Mouse (Mus musculus): ENCODE measurements around the gene Kcnip1. TPM values are rescaled to one million over a fixed set of nuclear protein-coding genes. Genes with fewer than 3 reads are reported as not detected.

The Kcnip1 gene
- polyA plus RNA-seq, 1 experiment from 2014 or later: 110 TPM

- 0 out of 2 replicates have a peak, but pooled peaks cover 3% of the 10 kb centered on the region for H3K4me1 ChIP-seq (replicated peaks; ENCODE audit: control insufficient read depth, insufficient read depth, low read length)
- DNase-seq (ENCODE audit: low spot score) (no peak), ATAC-seq (ENCODE audit: low FRiP score) (no peak)
- no peak overlapping the region for H3K4me3 ChIP-seq (replicated peaks; ENCODE audit: low read length)
- no peak overlapping the region for H3K27ac ChIP-seq
- no peaks in the 10 kb centered on the region for H3K27me3 ChIP-seq (ENCODE audit: control insufficient read depth, insufficient read depth, low read length)
- H3K4me2 ChIP-seq (replicated peaks): no peak overlapping the region
- 82% methylated on average over 3 of the region's 3 CpGs for WGBS
- no peak overlapping the region for H3K9ac ChIP-seq
- no peaks in the 10 kb centered on the region for H3K9me3 ChIP-seq (ENCODE audit: control insufficient read depth, low read length)
- no peaks in the 10 kb centered on the region for H3K36me3 ChIP-seq (replicated peaks; ENCODE audit: control insufficient read depth, insufficient read depth)
These were observed 302.8 kb downstream of the Kcnip1 start for GRCm38 (mm10) chr11:33690181-33690580.

GRCm38 (mm10) chr11:33685904-33686303 lies 307.0 kb downstream of the Kcnip1 start:
- 85% methylated on average over 3 of the region's 3 CpGs for WGBS
- ATAC-seq (ENCODE audit: low FRiP score) (no peak), DNase-seq (ENCODE audit: low spot score) (no peak)
- 0 out of 2 replicates have a peak, but pooled peaks cover 3% of the 10 kb centered on the region for H3K4me1 ChIP-seq (replicated peaks; ENCODE audit: control insufficient read depth, insufficient read depth, low read length)
- H3K9me3 ChIP-seq (ENCODE audit: control insufficient read depth, low read length): no peaks in the 10 kb centered on the region
- H3K36me3 ChIP-seq (replicated peaks; ENCODE audit: control insufficient read depth, insufficient read depth): no peaks in the 10 kb centered on the region
- H3K27me3 ChIP-seq (ENCODE audit: control insufficient read depth, insufficient read depth, low read length): no peaks in the 10 kb centered on the region
- H3K4me2 ChIP-seq (replicated peaks): no peak overlapping the region
- no peak overlapping the region for H3K9ac ChIP-seq
- H3K4me3 ChIP-seq (replicated peaks; ENCODE audit: low read length): no peak overlapping the region
- no peak overlapping the region for H3K27ac ChIP-seq

GRCm38 (mm10) chr11:33680151-33680550 lies 312.8 kb downstream of the Kcnip1 start:
- H3K4me3 ChIP-seq (replicated peaks; ENCODE audit: low read length): peak overlapping the region; percentile 20; the same call in 1 of the 2 replicates
- H3K9me3 ChIP-seq (ENCODE audit: control insufficient read depth, low read length): no peaks in the 10 kb centered on the region
- ATAC-seq (ENCODE audit: low FRiP score): no peak
- peak overlapping the region; percentile 38 for H3K4me2 ChIP-seq (replicated peaks)
- peaks cover 4% of the 10 kb centered on the region; the same call in 1 of the 2 replicates for H3K4me1 ChIP-seq (replicated peaks; ENCODE audit: control insufficient read depth, insufficient read depth, low read length)
- peak overlapping the region; percentile 5; the same call in 1 of the 2 replicates for H3K9ac ChIP-seq
- no peaks in the 10 kb centered on the region for H3K36me3 ChIP-seq (replicated peaks; ENCODE audit: control insufficient read depth, insufficient read depth)
- H3K27ac ChIP-seq: no peak overlapping the region
- DNase-seq (ENCODE audit: low spot score): peak; percentile 63
- H3K27me3 ChIP-seq (ENCODE audit: control insufficient read depth, insufficient read depth, low read length): no peaks in the 10 kb centered on the region
- WGBS: 2% methylated on average over 15 of the region's 15 CpGs

- 50% methylated on average over 10 of the region's 10 CpGs for WGBS
- no peaks in the 10 kb centered on the region for H3K36me3 ChIP-seq (replicated peaks; ENCODE audit: control insufficient read depth, insufficient read depth)
- H3K4me2 ChIP-seq (replicated peaks): no peak overlapping the region
- no peak overlapping the region for H3K9ac ChIP-seq
- H3K4me1 ChIP-seq (replicated peaks; ENCODE audit: control insufficient read depth, insufficient read depth, low read length): peaks cover 23% of the 10 kb centered on the region
- DNase-seq (ENCODE audit: low spot score): peak; percentile 50
- H3K27ac ChIP-seq: peak overlapping the region; percentile 58
- peak; percentile 74 for ATAC-seq (ENCODE audit: low FRiP score)
- no peak overlapping the region for H3K4me3 ChIP-seq (replicated peaks; ENCODE audit: low read length)
- no peaks in the 10 kb centered on the region for H3K27me3 ChIP-seq (ENCODE audit: control insufficient read depth, insufficient read depth, low read length)
- H3K9me3 ChIP-seq (ENCODE audit: control insufficient read depth, low read length): no peaks in the 10 kb centered on the region
These were observed 322.6 kb downstream of the Kcnip1 start for GRCm38 (mm10) chr11:33670105-33670965.

- Histone ChIP-seq H3K9ac (no peak overlapping the region), H3K4me3 (replicated peaks; ENCODE audit: low read length) (no peak overlapping the region), H3K36me3 (replicated peaks; ENCODE audit: control insufficient read depth, insufficient read depth) (no peaks in the 10 kb centered on the region), H3K9me3 (ENCODE audit: control insufficient read depth, low read length) (no peaks in the 10 kb centered on the region), H3K4me2 (replicated peaks) (no peak overlapping the region), H3K4me1 (replicated peaks; ENCODE audit: control insufficient read depth, insufficient read depth, low read length) (peaks cover 23% of the 10 kb centered on the region), H3K27ac (no peak overlapping the region; the same call in 1 of the 2 replicates), H3K27me3 (ENCODE audit: control insufficient read depth, insufficient read depth, low read length) (no peaks in the 10 kb centered on the region)
- ATAC-seq (ENCODE audit: low FRiP score): no peak
- 51% methylated on average over 6 of the region's 6 CpGs for WGBS
- DNase-seq (ENCODE audit: low spot score): no peak
These were observed 324.6 kb downstream of the Kcnip1 start for GRCm38 (mm10) chr11:33668376-33668775.

- WGBS: 90% methylated on average over 2 of the region's 2 CpGs
- no peak overlapping the region for H3K27ac ChIP-seq
- no peak overlapping the region for H3K4me2 ChIP-seq (replicated peaks)
- H3K9me3 ChIP-seq (ENCODE audit: control insufficient read depth, low read length): no peaks in the 10 kb centered on the region
- no peak for ATAC-seq (ENCODE audit: low FRiP score)
- H3K27me3 ChIP-seq (ENCODE audit: control insufficient read depth, insufficient read depth, low read length): no peaks in the 10 kb centered on the region
- peaks cover 14% of the 10 kb centered on the region for H3K4me1 ChIP-seq (replicated peaks; ENCODE audit: control insufficient read depth, insufficient read depth, low read length)
- H3K4me3 ChIP-seq (replicated peaks; ENCODE audit: low read length): no peak overlapping the region
- no peaks in the 10 kb centered on the region for H3K36me3 ChIP-seq (replicated peaks; ENCODE audit: control insufficient read depth, insufficient read depth)
- H3K9ac ChIP-seq: no peak overlapping the region
- no peak for DNase-seq (ENCODE audit: low spot score)
These were observed 329.4 kb downstream of the Kcnip1 start for GRCm38 (mm10) chr11:33663599-33663998.

GRCm38 (mm10) chr11:33660016-33660913 lies 332.7 kb downstream of the Kcnip1 start:
- no peaks in the 10 kb centered on the region for H3K27me3 ChIP-seq (ENCODE audit: control insufficient read depth, insufficient read depth, low read length)
- H3K4me3 ChIP-seq (replicated peaks; ENCODE audit: low read length): no peak overlapping the region
- WGBS: 87% methylated on average over 13 of the region's 13 CpGs
- no peak overlapping the region for H3K27ac ChIP-seq
- peaks cover 4% of the 10 kb centered on the region; the same call in 1 of the 2 replicates for H3K4me1 ChIP-seq (replicated peaks; ENCODE audit: control insufficient read depth, insufficient read depth, low read length)
- H3K4me2 ChIP-seq (replicated peaks): no peak overlapping the region
- DNase-seq (ENCODE audit: low spot score): no peak
- no peak for ATAC-seq (ENCODE audit: low FRiP score)
- no peaks in the 10 kb centered on the region for H3K9me3 ChIP-seq (ENCODE audit: control insufficient read depth, low read length)
- no peak overlapping the region for H3K9ac ChIP-seq
- H3K36me3 ChIP-seq (replicated peaks; ENCODE audit: control insufficient read depth, insufficient read depth): no peaks in the 10 kb centered on the region

GRCm38 (mm10) chr11:33655861-33656593 lies 336.9 kb downstream of the Kcnip1 start:
- Histone ChIP-seq H3K9me3 (ENCODE audit: control insufficient read depth, low read length) (no peaks in the 10 kb centered on the region), H3K9ac (no peak overlapping the region), H3K36me3 (replicated peaks; ENCODE audit: control insufficient read depth, insufficient read depth) (no peaks in the 10 kb centered on the region), H3K4me2 (replicated peaks) (no peak overlapping the region), H3K4me1 (replicated peaks; ENCODE audit: control insufficient read depth, insufficient read depth, low read length) (peaks cover 4% of the 10 kb centered on the region; the same call in 1 of the 2 replicates), H3K27ac (no peak overlapping the region), H3K27me3 (ENCODE audit: control insufficient read depth, insufficient read depth, low read length) (no peaks in the 10 kb centered on the region), H3K4me3 (replicated peaks; ENCODE audit: low read length) (no peak overlapping the region)
- DNase-seq (ENCODE audit: low spot score): no peak
- ATAC-seq (ENCODE audit: low FRiP score): no peak
- whole genome bisulfite sequencing: 79% methylated on average over 7 of the region's 7 CpGs

Measured in hindbrain, embryonic 14.5 days (tissue).